Mouse (Mus musculus): ENCODE data around the gene Hoxd8. TPM values are rescaled to one million over a fixed set of nuclear protein-coding genes. Genes with fewer than 3 reads are reported as not detected.

The Hoxd8 gene
- polyA plus RNA-seq, 1 experiment from 2014 or later: 45.6 TPM

DNA sequence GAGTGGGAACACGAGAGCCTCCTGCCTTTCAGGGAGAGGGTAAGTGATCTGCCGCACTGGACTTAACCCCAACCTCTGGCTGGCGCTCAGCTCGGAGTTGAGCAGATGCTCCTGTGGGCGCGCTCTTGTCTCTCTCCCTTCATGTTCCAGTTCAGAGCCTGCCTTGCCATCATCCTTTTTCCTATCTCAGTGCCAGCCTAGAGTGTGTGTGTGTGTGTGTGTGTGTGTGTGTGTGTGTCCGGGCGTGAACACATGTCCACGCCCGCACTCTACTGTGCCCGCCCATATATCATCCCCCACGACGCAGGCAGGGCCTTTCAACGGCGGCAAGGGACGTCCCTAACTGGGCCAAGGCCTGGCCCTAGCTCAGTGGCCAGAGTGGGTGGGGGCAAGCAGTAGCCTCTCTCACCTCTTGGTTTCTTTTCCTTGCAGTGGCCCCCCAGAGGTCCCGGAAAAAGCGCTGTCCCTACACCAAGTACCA lies 20.9 kb upstream of the Hoxd8 start:
- Histone ChIP-seq H3K9me3 (ENCODE audit: low read length) (no peaks in the 10 kb centered on the region), H3K4me2 (replicated peaks; ENCODE audit: low read depth, low read length) (peak overlapping the region; percentile 61), H3K27ac (ENCODE audit: low read length) (peak overlapping the region; percentile 92), H3K36me3 (ENCODE audit: insufficient read depth, low read length) (no peaks in the 10 kb centered on the region), H3K4me3 (ENCODE audit: low read length) (peak overlapping the region; percentile 63), H3K9ac (replicated peaks; ENCODE audit: low read length) (peak overlapping the region; percentile 89), H3K4me1 (ENCODE audit: insufficient read depth, low read length) (peaks cover 9% of the 10 kb centered on the region; the same call in 1 of the 2 replicates), H3K27me3 (ENCODE audit: insufficient read depth, low read length) (peaks cover 12% of the 10 kb centered on the region)
- under 1% methylated on average over 18 of the region's 18 CpGs for WGBS
- ATAC-seq (ENCODE audit: low FRiP score, low TSS enrichment): peak; percentile 40

DNA sequence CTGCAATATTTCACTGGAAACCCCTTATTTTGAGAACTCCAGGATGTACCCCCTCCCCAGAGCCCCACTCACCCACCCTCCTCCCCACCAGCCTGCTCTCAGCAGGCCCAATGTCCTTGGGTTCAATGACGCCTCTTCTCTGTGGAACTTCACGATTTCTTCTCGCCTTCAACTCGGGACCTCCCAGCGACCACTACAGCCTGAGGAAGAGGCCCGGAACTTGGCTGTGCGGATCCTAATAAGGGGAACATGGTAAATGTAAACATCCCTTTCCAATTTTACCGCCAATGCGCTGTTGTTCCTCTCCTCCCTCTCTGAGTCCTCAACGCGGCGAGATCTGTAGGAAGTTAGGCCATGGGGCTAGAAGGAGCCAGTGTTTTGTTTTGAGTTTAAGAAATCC lies 20.3 kb upstream of the Hoxd8 start:
- no peak for ATAC-seq (ENCODE audit: low FRiP score, low TSS enrichment)
- WGBS: 5% methylated on average over 12 of the region's 12 CpGs
- peak overlapping the region; percentile 89 for H3K9ac ChIP-seq (replicated peaks; ENCODE audit: low read length)
- peak overlapping the region; percentile 63 for H3K4me3 ChIP-seq (ENCODE audit: low read length)
- peaks cover 12% of the 10 kb centered on the region for H3K27me3 ChIP-seq (ENCODE audit: insufficient read depth, low read length)
- H3K4me2 ChIP-seq (replicated peaks; ENCODE audit: low read depth, low read length): peak overlapping the region; percentile 61
- peak overlapping the region; percentile 92 for H3K27ac ChIP-seq (ENCODE audit: low read length)
- no peaks in the 10 kb centered on the region for H3K36me3 ChIP-seq (ENCODE audit: insufficient read depth, low read length)
- 0 out of 2 replicates have a peak, but pooled peaks cover 3% of the 10 kb centered on the region for H3K4me1 ChIP-seq (ENCODE audit: insufficient read depth, low read length)
- no peaks in the 10 kb centered on the region for H3K9me3 ChIP-seq (ENCODE audit: low read length)

DNA sequence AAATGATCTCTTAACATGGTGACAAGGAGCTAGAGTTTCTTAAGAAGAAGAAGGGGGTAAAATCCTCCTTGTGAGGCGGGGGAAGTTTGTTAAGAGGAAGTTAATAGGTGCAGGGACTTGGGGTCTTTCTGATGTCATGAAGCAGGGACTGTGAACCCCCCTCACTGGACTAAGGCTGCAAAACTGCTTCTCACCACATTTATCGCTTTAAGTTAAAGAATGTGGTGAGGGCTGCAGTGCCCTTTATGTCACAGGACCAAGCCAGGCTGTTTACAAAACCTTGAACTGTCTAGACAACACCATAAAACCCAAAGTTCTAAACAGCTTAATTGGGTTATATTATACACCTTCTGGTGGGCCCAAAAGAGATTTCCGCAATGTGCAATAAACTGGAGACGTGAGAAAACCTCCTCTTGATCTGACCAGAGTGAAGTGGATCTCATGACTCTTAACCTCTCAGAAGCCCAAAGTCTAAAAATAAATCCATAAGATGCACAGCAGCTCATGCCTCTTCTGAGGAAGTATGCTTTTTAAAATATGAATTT lies 19.3 kb upstream of the Hoxd8 start:
- Histone ChIP-seq H3K36me3 (ENCODE audit: insufficient read depth, low read length) (no peaks in the 10 kb centered on the region), H3K9ac (replicated peaks; ENCODE audit: low read length) (peak overlapping the region; percentile 55), H3K4me1 (ENCODE audit: insufficient read depth, low read length) (0 out of 2 replicates have a peak, but pooled peaks cover 3% of the 10 kb centered on the region), H3K4me3 (ENCODE audit: low read length) (peak overlapping the region; percentile 63), H3K27me3 (ENCODE audit: insufficient read depth, low read length) (peaks cover 9% of the 10 kb centered on the region), H3K9me3 (ENCODE audit: low read length) (no peaks in the 10 kb centered on the region), H3K27ac (ENCODE audit: low read length) (peak overlapping the region; percentile 41), H3K4me2 (replicated peaks; ENCODE audit: low read depth, low read length) (peak overlapping the region; percentile 61)
- no peak for ATAC-seq (ENCODE audit: low FRiP score, low TSS enrichment)
- WGBS: 19% methylated on average over 4 of the region's 4 CpGs

DNA sequence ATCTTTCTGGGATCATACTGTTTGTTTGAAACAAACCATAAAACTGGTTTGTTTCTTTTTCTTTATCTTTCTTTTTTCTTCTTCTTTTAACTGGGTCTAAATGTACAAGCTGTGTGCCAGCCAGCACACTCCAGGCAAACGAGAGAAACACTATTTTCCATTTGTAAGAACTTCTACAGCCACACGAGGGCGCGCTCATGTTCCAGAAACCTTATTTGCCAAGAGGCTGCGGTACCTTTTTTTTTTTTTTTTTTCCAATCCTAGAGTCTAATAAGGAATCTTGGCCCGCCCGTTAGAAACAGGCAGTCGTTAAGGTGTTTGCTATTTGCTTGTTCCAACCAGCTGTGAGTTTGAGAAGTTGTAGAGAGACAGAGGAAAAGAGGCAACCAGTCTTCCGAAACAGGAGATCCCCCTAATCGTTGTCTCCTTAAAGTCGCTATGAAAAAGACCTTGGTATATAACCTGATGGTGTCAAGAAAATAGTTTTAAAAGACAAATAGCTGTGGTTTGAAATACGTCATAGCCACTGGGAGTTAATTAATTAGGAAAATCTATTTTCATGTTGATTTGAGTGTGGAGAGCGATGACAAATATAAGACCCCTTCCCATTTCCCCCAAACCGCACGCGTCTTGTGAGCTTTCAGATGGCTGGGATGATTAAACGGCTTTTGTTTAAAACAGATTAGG lies 18.0 kb upstream of the Hoxd8 start:
- peaks cover 7% of the 10 kb centered on the region; the same call in 1 of the 2 replicates for H3K4me1 ChIP-seq (ENCODE audit: insufficient read depth, low read length)
- peak overlapping the region; percentile 59 for H3K4me2 ChIP-seq (replicated peaks; ENCODE audit: low read depth, low read length)
- H3K36me3 ChIP-seq (ENCODE audit: insufficient read depth, low read length): no peaks in the 10 kb centered on the region
- peaks cover 3% of the 10 kb centered on the region; the same call in 1 of the 2 replicates for H3K27me3 ChIP-seq (ENCODE audit: insufficient read depth, low read length)
- H3K27ac ChIP-seq (ENCODE audit: low read length): peak overlapping the region; percentile 87
- H3K4me3 ChIP-seq (ENCODE audit: low read length): peak overlapping the region; percentile 64
- WGBS: 2% methylated on average over 17 of the region's 17 CpGs
- peak overlapping the region; percentile 80 for H3K9ac ChIP-seq (replicated peaks; ENCODE audit: low read length)
- no peak for ATAC-seq (ENCODE audit: low FRiP score, low TSS enrichment)
- no peaks in the 10 kb centered on the region for H3K9me3 ChIP-seq (ENCODE audit: low read length)

DNA sequence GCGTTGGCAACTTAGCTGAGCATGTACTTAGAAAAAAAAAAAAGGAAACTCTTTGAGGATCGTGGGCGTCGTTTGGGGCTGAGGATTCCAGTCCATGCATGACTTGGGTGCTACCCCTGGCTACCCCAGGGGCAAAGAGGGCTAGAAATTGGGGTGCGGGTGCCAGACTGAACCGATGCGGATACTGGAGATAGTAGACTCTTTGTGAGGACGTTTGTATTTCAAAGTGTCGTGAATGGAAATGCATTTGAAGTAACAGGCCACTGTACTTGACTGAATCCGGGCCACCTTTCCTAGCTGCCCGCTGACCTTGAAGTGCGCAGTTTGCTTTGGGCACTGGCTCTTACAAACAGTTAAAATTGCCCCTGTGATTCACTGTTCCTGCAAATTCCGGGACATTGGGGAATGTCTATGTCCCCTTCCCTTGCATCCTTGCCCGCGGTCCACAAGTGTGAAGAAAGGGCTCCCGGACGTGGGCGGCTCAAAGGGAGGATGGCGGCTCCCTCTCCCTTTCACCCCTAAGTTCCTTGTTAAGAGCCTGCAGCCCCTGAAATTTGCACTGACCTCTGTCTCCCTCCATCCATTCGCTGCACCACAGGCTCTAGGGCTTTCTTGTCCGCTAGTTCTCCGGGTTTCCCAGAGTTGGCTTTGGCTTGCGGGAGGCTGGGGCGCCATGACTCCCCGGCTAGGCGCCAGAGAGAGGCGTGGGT lies 17.3 kb upstream of the Hoxd8 start:
- Histone ChIP-seq H3K27me3 (ENCODE audit: insufficient read depth, low read length) (peaks cover 3% of the 10 kb centered on the region; the same call in 1 of the 2 replicates), H3K9ac (replicated peaks; ENCODE audit: low read length) (peak overlapping the region; percentile 80), H3K9me3 (ENCODE audit: low read length) (no peaks in the 10 kb centered on the region), H3K36me3 (ENCODE audit: insufficient read depth, low read length) (no peaks in the 10 kb centered on the region; the same call in 1 of the 2 replicates), H3K27ac (ENCODE audit: low read length) (peak overlapping the region; percentile 87), H3K4me1 (ENCODE audit: insufficient read depth, low read length) (peaks cover 8% of the 10 kb centered on the region; the same call in 1 of the 2 replicates), H3K4me3 (ENCODE audit: low read length) (peak overlapping the region; percentile 64), H3K4me2 (replicated peaks; ENCODE audit: low read depth, low read length) (peak overlapping the region; percentile 59)
- 2% methylated on average over 27 of the region's 27 CpGs for WGBS
- no peak for ATAC-seq (ENCODE audit: low FRiP score, low TSS enrichment)

DNA sequence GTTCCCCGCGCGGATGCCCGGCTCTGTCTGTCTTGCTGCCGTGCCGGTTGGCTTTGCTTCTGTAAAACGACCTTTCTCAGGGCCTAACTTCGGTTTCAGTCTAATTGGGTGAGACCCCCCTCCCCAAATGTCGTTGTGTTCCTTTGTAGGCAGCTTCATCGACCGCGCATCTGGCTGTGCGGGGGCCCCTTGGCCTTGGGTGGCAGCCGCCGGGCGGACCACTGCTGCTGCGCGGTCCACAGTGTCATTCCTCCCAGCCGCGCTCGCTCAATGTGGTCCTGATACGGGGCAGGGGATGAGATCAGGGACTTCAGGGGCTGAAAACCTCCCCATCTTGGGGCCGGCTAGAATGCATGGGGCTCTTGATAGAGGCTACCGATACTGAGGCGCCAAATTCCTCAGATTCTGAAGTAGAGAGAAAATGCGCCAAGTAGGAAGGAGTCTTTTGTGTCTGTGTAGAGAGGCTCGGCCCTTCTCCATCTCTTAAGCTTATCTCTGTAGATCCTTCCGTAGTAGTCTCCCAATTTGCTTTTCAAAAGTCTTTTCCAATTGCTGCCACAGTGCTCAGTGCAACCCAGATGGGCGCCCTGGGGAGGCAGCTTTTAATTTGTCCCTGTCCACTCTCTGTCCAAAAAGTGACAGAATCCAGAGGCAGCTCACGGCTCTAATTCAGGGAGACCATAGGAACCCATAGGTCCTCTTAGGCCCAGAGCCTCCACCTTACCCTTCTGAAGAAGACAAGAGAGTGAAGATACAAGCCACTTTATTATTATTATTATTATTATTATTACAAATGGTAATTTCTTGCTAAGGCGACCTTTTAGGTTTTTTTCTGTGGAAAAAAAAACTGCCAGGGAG lies 16.5 kb upstream of the Hoxd8 start:
- Histone ChIP-seq H3K27me3 (ENCODE audit: insufficient read depth, low read length) (peaks cover 3% of the 10 kb centered on the region; the same call in 1 of the 2 replicates), H3K9ac (replicated peaks; ENCODE audit: low read length) (peak overlapping the region; percentile 80), H3K4me2 (replicated peaks; ENCODE audit: low read depth, low read length) (peak overlapping the region; percentile 59), H3K36me3 (ENCODE audit: insufficient read depth, low read length) (no peaks in the 10 kb centered on the region; the same call in 1 of the 2 replicates), H3K4me1 (ENCODE audit: insufficient read depth, low read length) (peaks cover 11% of the 10 kb centered on the region; the same call in 1 of the 2 replicates), H3K9me3 (ENCODE audit: low read length) (no peaks in the 10 kb centered on the region), H3K27ac (ENCODE audit: low read length) (peak overlapping the region; percentile 87), H3K4me3 (ENCODE audit: low read length) (peak overlapping the region; percentile 64)
- WGBS: 3% methylated on average over 31 of the region's 31 CpGs
- no peak for ATAC-seq (ENCODE audit: low FRiP score, low TSS enrichment)

DNA sequence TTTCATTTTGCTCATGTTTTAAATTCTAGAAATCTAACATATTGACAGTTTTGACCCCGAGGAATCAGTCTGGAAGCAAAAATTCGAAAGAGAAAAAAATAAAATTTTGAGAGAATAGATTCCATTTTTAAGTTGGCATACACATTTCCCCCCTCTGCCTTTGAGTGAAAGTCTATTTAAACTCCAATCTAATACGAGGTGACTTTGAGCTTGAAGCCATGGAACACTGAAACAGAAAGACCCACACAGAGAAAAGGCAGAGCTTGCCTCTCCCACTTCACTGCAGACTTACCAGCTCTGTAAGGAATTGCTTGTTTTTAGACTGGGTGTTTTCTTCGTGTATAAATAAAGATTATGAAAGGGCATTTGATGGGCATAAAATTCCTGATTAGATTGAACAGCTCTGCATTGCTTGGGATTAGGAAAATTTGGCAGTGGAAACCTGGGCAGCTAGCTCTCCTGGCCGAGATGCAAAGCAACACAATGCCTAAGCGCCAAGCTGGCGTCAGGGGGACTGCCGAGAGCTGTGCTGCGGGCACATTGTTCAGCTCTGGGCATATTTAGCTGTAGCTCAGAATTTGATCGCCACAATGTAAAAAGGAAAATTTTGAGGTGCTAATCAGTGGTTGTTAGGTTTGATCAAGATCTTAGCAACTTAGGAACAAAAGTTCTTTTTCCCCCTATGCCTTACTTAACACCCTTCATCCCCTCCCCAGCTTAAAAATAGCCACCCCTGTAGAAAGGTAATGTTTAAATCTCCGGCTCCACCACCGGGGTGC lies 15.4 kb upstream of the Hoxd8 start:
- 7% methylated on average over 12 of the region's 12 CpGs for WGBS
- Histone ChIP-seq H3K9ac (replicated peaks; ENCODE audit: low read length) (peak overlapping the region; percentile 83), H3K9me3 (ENCODE audit: low read length) (no peaks in the 10 kb centered on the region), H3K27ac (ENCODE audit: low read length) (peak overlapping the region; percentile 94), H3K27me3 (ENCODE audit: insufficient read depth, low read length) (peaks cover 3% of the 10 kb centered on the region; the same call in 1 of the 2 replicates), H3K36me3 (ENCODE audit: insufficient read depth, low read length) (no peaks in the 10 kb centered on the region; the same call in 1 of the 2 replicates), H3K4me3 (ENCODE audit: low read length) (peak overlapping the region; percentile 48), H3K4me1 (ENCODE audit: insufficient read depth, low read length) (peaks cover 16% of the 10 kb centered on the region; the same call in 1 of the 2 replicates), H3K4me2 (replicated peaks; ENCODE audit: low read depth, low read length) (peak overlapping the region; percentile 59)
- no peak for ATAC-seq (ENCODE audit: low FRiP score, low TSS enrichment)

DNA sequence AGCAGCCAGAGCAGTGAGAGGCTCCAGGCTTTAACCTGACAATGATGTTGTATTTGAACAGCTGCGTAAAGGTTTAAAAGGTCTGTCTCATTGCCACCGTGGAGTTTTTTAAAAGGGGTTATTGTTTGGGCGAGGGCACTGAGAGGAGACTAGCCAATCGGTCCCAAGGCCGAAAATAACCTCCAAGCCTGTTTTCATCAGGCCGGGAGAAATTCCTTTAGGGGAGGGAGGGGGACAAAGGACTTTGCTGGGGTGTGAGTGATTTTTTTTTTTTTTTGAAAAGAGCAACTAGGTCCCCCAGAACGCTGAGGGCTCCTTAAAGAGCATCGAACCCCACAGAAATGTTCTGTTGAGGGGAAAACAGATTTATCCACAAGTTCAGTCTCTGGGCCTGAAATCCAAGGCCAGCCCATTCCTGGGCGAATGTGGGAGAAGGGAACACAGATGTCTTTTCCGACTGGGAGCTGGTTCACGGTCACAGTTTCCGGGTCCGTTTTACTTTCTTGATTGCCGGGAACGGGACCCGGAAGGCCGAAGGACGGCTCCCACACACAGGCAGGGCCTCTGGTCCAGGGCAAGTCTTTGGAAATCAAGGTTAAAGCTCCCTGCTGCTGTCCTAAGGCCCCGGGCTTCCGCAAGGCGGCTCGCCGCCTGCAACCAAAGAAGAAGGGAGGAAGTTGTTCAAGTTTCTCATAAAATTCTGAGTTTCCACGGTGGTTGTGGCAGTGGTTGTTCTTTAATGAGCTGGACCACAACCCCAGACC lies 14.7 kb upstream of the Hoxd8 start:
- Histone ChIP-seq H3K36me3 (ENCODE audit: insufficient read depth, low read length) (no peaks in the 10 kb centered on the region; the same call in 1 of the 2 replicates), H3K4me1 (ENCODE audit: insufficient read depth, low read length) (peaks cover 18% of the 10 kb centered on the region; the same call in 1 of the 2 replicates), H3K4me3 (ENCODE audit: low read length) (peak overlapping the region; percentile 48), H3K27ac (ENCODE audit: low read length) (peak overlapping the region; percentile 94), H3K9me3 (ENCODE audit: low read length) (no peaks in the 10 kb centered on the region), H3K4me2 (replicated peaks; ENCODE audit: low read depth, low read length) (peak overlapping the region; percentile 59), H3K27me3 (ENCODE audit: insufficient read depth, low read length) (peaks cover 3% of the 10 kb centered on the region; the same call in 1 of the 2 replicates), H3K9ac (replicated peaks; ENCODE audit: low read length) (peak overlapping the region; percentile 83)
- no peak for ATAC-seq (ENCODE audit: low FRiP score, low TSS enrichment)
- WGBS: 5% methylated on average over 24 of the region's 24 CpGs

All from kidney, embryonic 16.5 days (tissue).